Mouse (Mus musculus): Measurements from ENCODE around the gene Tprgl. TPM values are rescaled to one million over a fixed set of nuclear protein-coding genes. Genes with fewer than 3 reads are reported as not detected.

Tprgl gene
- total and polyA plus RNA-seq, 3 experiments, result 47.5 to 67.8 (median 64.5) TPM

GRCm38 (mm10) chr4:154140213-154141008 is 20.1 kb downstream of the Tprgl start:
- TF ChIP-seq NRF1 (IDR thresholded peaks at IDR 0.05; ENCODE audit: low read depth, low read length) (peak; percentile 74), HCFC1 (IDR thresholded peaks at IDR 0.05; ENCODE audit: low read depth, low read length) (no peak)
- no peak for DNase-seq (ENCODE audit: extremely low read depth)
- H3K27me3 ChIP-seq (replicated peaks), result peaks cover 36% of the 10 kb centered on the region
- no peak overlapping the region for H3K27ac ChIP-seq (ENCODE audit: insufficient read depth, low read depth)
- peaks cover 21 to 80% of the 10 kb centered on the region in 2 experiments for H3K4me1 ChIP-seq (ENCODE audit: control insufficient read depth in 1 of 2, insufficient read depth in 2 of 2)
- peak overlapping the region; percentile 30 for H3K4me2 ChIP-seq (ENCODE audit: insufficient read depth, low read depth, poor library complexity, severe bottlenecking)
- peaks cover 5 to 12% of the 10 kb centered on the region in 2 experiments for H3K36me3 ChIP-seq (replicated peaks in 1 of 2; ENCODE audit: control insufficient read depth in 1 of 2, insufficient read depth in 1 of 2, low read length in 1 of 2)
- H3K4me3 ChIP-seq (replicated peaks in 1 of 3; ENCODE audit: low read depth in 2 of 3, low read length in 2 of 3, poor library complexity in 1 of 3), result peak overlapping the region; percentile 49 to 71 (median 61)
- dilution Hi-C loops (cut with MboI; ENCODE audit: extremely low pct_ligation_motif_present, extremely low pct_unique_long_range_greater_than_20kb, low sequenced_read_pairs) (no loop called here), in situ Hi-C loops (cut with MboI; ENCODE audit: low pct_ligation_motif_present, low pct_unique_long_range_greater_than_20kb, low sequenced_read_pairs) (loop anchor here (25.0 kb wide), 1 partner anchor 797 kb away; the partner anchor contains the start of gene Tnfrsf14)
- H3K9me3 ChIP-seq (replicated peaks; ENCODE audit: low read length), result peaks cover 10% of the 10 kb centered on the region
- H3K79me2 ChIP-seq (replicated peaks; ENCODE audit: control insufficient read depth, extremely low read depth, insufficient read depth, poor library complexity, severe bottlenecking), result peaks cover 46% of the 10 kb centered on the region
- H3K9ac ChIP-seq (ENCODE audit: insufficient read depth, low read depth), result peak overlapping the region; percentile 31

- dilution Hi-C loops (cut with MboI; ENCODE audit: extremely low pct_ligation_motif_present, extremely low pct_unique_long_range_greater_than_20kb, low sequenced_read_pairs), result no loop called here
- Histone ChIP-seq H3K4me3 (replicated peaks in 1 of 3; ENCODE audit: low read depth in 2 of 3, low read length in 2 of 3, poor library complexity in 1 of 3) (peak within 1 kb of the TSS; percentile 49 to 71 (median 61)), H3K27me3 (replicated peaks) (peaks cover 36% of the 10 kb centered on the region), H3K4me2 (ENCODE audit: insufficient read depth, low read depth, poor library complexity, severe bottlenecking) (peak within 1 kb of the TSS; percentile 30), H3K9me3 (replicated peaks; ENCODE audit: low read length) (peaks cover 10% of the 10 kb centered on the region), H3K79me2 (replicated peaks; ENCODE audit: control insufficient read depth, extremely low read depth, insufficient read depth, poor library complexity, severe bottlenecking) (peaks cover 41% of the 10 kb centered on the region), H3K4me1 (ENCODE audit: control insufficient read depth in 1 of 2, insufficient read depth in 2 of 2) (peaks cover 21 to 77% of the 10 kb centered on the region in 2 experiments), H3K36me3 (replicated peaks in 1 of 2; ENCODE audit: control insufficient read depth in 1 of 2, insufficient read depth in 1 of 2, low read length in 1 of 2) (peaks cover under 1 to 8% of the 10 kb centered on the region in 2 experiments), H3K27ac (ENCODE audit: insufficient read depth, low read depth) (no peak within 1 kb of the TSS), H3K9ac (ENCODE audit: insufficient read depth, low read depth) (peak within 1 kb of the TSS; percentile 31)
- no peak for DNase-seq (ENCODE audit: extremely low read depth)
- in situ Hi-C loops (cut with MboI; ENCODE audit: low pct_ligation_motif_present, low pct_unique_long_range_greater_than_20kb, low sequenced_read_pairs), result loop anchor here (25.0 kb wide), 1 partner anchor 797 kb away; the partner anchor contains the start of gene Tnfrsf14
- TF ChIP-seq NELFE (IDR thresholded peaks at IDR 0.05; ENCODE audit: low read depth, low read length), result no peak
- no peak for TF ChIP-seq MEF2A (IDR thresholded peaks at IDR 0.05; ENCODE audit: borderline replicate concordance, low read depth, low read length)
- no peak for TF ChIP-seq USF1 (IDR thresholded peaks at IDR 0.05; ENCODE audit: low read depth, low read length)
- TF ChIP-seq JUND (conservative IDR thresholded peaks at IDR 0.05; ENCODE audit: low read depth, low read length), result no peak
- no peak for TF ChIP-seq SMC3 (IDR thresholded peaks at IDR 0.05; ENCODE audit: low read depth, low read length)
- no peak for TF ChIP-seq KAT2A (IDR thresholded peaks at IDR 0.05; ENCODE audit: insufficient replicate concordance, low read length)
These were observed 20.5 kb downstream of the Tprgl start, which contains the start of gene Trp73 for GRCm38 (mm10) chr4:154140182-154140212. Gene Trp73 (minus strand): TSS chr4:154140208.

- peaks cover 23 to 76% of the 10 kb centered on the region in 2 experiments for H3K4me1 ChIP-seq (ENCODE audit: control insufficient read depth in 1 of 2, insufficient read depth in 2 of 2)
- peaks cover 0 to 7% of the 10 kb centered on the region in 2 experiments for H3K36me3 ChIP-seq (replicated peaks in 1 of 2; ENCODE audit: control insufficient read depth in 1 of 2, insufficient read depth in 1 of 2, low read length in 1 of 2)
- peaks cover 10% of the 10 kb centered on the region for H3K9me3 ChIP-seq (replicated peaks; ENCODE audit: low read length)
- H3K9ac ChIP-seq (ENCODE audit: insufficient read depth, low read depth), result peak overlapping the region; percentile 31
- H3K4me2 ChIP-seq (ENCODE audit: insufficient read depth, low read depth, poor library complexity, severe bottlenecking), result peak overlapping the region; percentile 30
- H3K27me3 ChIP-seq (replicated peaks), result peaks cover 36% of the 10 kb centered on the region
- peaks cover 41% of the 10 kb centered on the region for H3K79me2 ChIP-seq (replicated peaks; ENCODE audit: control insufficient read depth, extremely low read depth, insufficient read depth, poor library complexity, severe bottlenecking)
- DNase-seq (ENCODE audit: extremely low read depth), result no peak
- peak overlapping the region; percentile 49 to 71 (median 61) for H3K4me3 ChIP-seq (replicated peaks in 1 of 3; ENCODE audit: low read depth in 2 of 3, low read length in 2 of 3, poor library complexity in 1 of 3)
- H3K27ac ChIP-seq (ENCODE audit: insufficient read depth, low read depth), result no peak overlapping the region
- peak; percentile 18; the same call in 1 of the 2 replicates for TF ChIP-seq ZMIZ1 (IDR thresholded peaks at IDR 0.05; ENCODE audit: low read depth, low read length)
- TF ChIP-seq MAZ (IDR thresholded peaks at IDR 0.05; ENCODE audit: low read depth, low read length), result no peak
- no peak for TF ChIP-seq CHD1 (IDR thresholded peaks at IDR 0.05; ENCODE audit: low read depth, low read length)
- peak; percentile 48; the same call in 1 of the 2 replicates for TF ChIP-seq UBTF (IDR thresholded peaks at IDR 0.05; ENCODE audit: low read depth, low read length)
- TF ChIP-seq ZNF384 (IDR thresholded peaks at IDR 0.05; ENCODE audit: low read depth, low read length), result no peak
- dilution Hi-C loops (cut with MboI; ENCODE audit: extremely low pct_ligation_motif_present, extremely low pct_unique_long_range_greater_than_20kb, low sequenced_read_pairs), result no loop called here
- in situ Hi-C loops (cut with MboI; ENCODE audit: low pct_ligation_motif_present, low pct_unique_long_range_greater_than_20kb, low sequenced_read_pairs), result loop anchor here (25.0 kb wide), 1 partner anchor 798 kb away; the partner anchor contains the start of gene Tnfrsf14
These were observed 20.7 kb downstream of the Tprgl start for GRCm38 (mm10) chr4:154139671-154140181.
